Mouse (Mus musculus): ENCODE data around the gene Cntnap1.

DNA sequence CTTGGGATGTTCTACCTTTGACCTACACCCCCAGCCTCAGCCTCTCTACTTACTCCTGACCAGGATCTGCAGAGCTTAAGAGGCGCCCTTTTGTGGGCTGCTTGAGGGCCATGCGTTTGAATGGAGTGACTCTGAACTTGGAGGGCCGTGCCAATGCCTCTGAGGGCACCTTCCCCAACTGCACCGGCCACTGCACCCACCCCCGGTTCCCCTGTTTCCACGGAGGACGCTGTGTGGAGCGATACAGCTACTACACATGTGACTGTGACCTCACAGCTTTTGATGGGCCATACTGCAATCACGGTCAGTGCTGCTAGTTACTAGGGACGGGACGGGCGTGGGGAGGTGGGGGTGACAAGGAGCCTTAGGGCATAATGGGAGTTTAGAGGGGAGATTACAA, 14.7 kb downstream of the Cntnap1 start:
- TF ChIP-seq CTCF (IDR thresholded peaks at IDR 0.05; ENCODE audit: low read depth, low read length) (no peak), POLR2A (IDR thresholded peaks at IDR 0.05; ENCODE audit: insufficient read depth, low read length) (no peak), EP300 (IDR thresholded peaks at IDR 0.05; ENCODE audit: insufficient read depth, low read depth, low read length) (no peak)

Measured in ES-Bruce4 (cell line).